16 mouse cellular contexts compared by ENCODE assay signal in the genomic region with DNA sequence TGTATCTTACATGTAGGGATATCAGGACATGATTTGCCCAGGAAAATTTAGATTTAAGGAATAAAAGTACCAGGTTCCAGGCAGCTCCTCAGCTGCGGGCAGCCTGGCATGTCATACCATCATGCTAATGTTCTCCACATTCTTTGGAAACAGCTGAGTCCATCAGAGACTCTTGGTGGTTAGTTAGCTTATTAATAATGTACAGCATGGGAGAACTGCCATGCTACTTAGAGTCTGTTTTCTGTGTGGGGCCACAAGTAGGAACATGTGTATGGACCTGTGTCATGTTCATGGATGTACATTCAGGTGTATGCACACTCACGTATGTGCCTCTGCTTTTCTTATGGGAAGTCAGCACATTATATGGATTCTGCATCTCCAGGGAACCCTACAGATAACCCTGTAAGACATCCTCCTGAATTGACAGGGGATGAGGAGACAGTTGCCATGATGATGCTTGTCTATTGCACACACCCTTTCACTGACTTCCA. TPM values are rescaled to one million over a fixed set of nuclear protein-coding genes. Genes with fewer than 3 reads are reported as not detected.
A peak's percentile ranks its signal among the peaks of the same experiment; 100 is the strongest.
DNase-seq lines count a peak whose midpoint lies in the region; ATAC-seq and TF ChIP-seq lines count a peak whose summit lies in the region.
"Had no signal": no experiment of that assay in that cellular context is flagged by ENCODE, and none has a peak within 500 bp of the region (broad histone marks: within the 10 kb centered on the region; RNA-seq: fewer than 3 reads in every experiment).

No protein-coding gene starts in this region.

- no peak for ATAC-seq in forebrain, embryonic 16.5 days
- ATAC-seq in liver, postnatal 0 days: no peak
- no peak for ATAC-seq in liver, embryonic 12.5 days
- 0 out of 2 replicates have a peak, but pooled peaks have one; percentile 7 for ATAC-seq in midbrain, embryonic 14.5 days (ENCODE audit: low FRiP score, low TSS enrichment)

- H3K9ac ChIP-seq in forebrain, embryonic 16.5 days (replicated peaks; ENCODE audit: low read depth, low read length): no peak overlapping the region
- 0 out of 2 replicates have a peak overlapping the region, but pooled peaks have one; percentile 1 for H3K9ac ChIP-seq in liver, postnatal 0 days (replicated peaks)
- H3K9ac ChIP-seq in liver, embryonic 12.5 days: no peak overlapping the region
- no peak overlapping the region for H3K9ac ChIP-seq in midbrain, embryonic 14.5 days (replicated peaks; ENCODE audit: low read length)

- H3K4me2 ChIP-seq in forebrain, embryonic 16.5 days (ENCODE audit: low read length): no peak overlapping the region
- H3K4me2 ChIP-seq in liver, postnatal 0 days (ENCODE audit: low read depth, low read length): peak overlapping the region; percentile 2
- H3K4me2 ChIP-seq in liver, embryonic 12.5 days: no peak overlapping the region
- no peak overlapping the region for H3K4me2 ChIP-seq in midbrain, embryonic 14.5 days (ENCODE audit: low read length)

- H3K27me3 ChIP-seq in forebrain, embryonic 10.5 days (ENCODE audit: poor library complexity, severe bottlenecking): no peaks in the 10 kb centered on the region
- no peaks in the 10 kb centered on the region for H3K27me3 ChIP-seq in forebrain, embryonic 16.5 days (replicated peaks; ENCODE audit: control insufficient read depth, insufficient read depth, low read length)
- no peaks in the 10 kb centered on the region for H3K27me3 ChIP-seq in liver, postnatal 0 days (ENCODE audit: insufficient read depth, low read length)
- no peaks in the 10 kb centered on the region for H3K27me3 ChIP-seq in liver, embryonic 12.5 days (replicated peaks)
- H3K27me3 ChIP-seq in midbrain, embryonic 14.5 days (ENCODE audit: control insufficient read depth, insufficient read depth, low read length): no peaks in the 10 kb centered on the region

- no peaks in the 10 kb centered on the region for H3K4me1 ChIP-seq in forebrain, embryonic 10.5 days
- H3K4me1 ChIP-seq in forebrain, embryonic 16.5 days (replicated peaks; ENCODE audit: control insufficient read depth, insufficient read depth, low read length): no peaks in the 10 kb centered on the region
- H3K4me1 ChIP-seq in liver, postnatal 0 days (ENCODE audit: insufficient read depth): no peaks in the 10 kb centered on the region
- H3K4me1 ChIP-seq in liver, embryonic 12.5 days: no peaks in the 10 kb centered on the region
- H3K4me1 ChIP-seq in midbrain, embryonic 14.5 days (ENCODE audit: control insufficient read depth, insufficient read depth, low read length): no peaks in the 10 kb centered on the region

- TF ChIP-seq CTCF in liver, postnatal 0 days (IDR thresholded peaks at IDR 0.05; ENCODE audit: low read depth): no peak

- peak; percentile 14 for DNase-seq in forebrain, embryonic 10.5 days (ENCODE audit: extremely low spot score, low spot score)
- no peak for DNase-seq in liver, postnatal 0 days
- DNase-seq in NIH3T3 (ENCODE audit: low read depth): peak; percentile 5
- peak; percentile 0 for DNase-seq in midbrain, embryonic 14.5 days
- DNase-seq in B cell, adult 2 months: no peak
- DNase-seq in gastrocnemius, postnatal 25 days: no peak
- DNase-seq: adrenal gland, postnatal 10 days; cerebellum, adult 8-10 months; kidney, adult 11 months; thymus, adult 2 months had no signal

- H3K9me3 ChIP-seq in forebrain, embryonic 10.5 days: peaks cover 54% of the 10 kb centered on the region
- H3K9me3 ChIP-seq in forebrain, embryonic 16.5 days (ENCODE audit: control insufficient read depth, low read length): peaks cover 60% of the 10 kb centered on the region
- H3K9me3 ChIP-seq in liver, postnatal 0 days (ENCODE audit: low read length): peaks cover 46% of the 10 kb centered on the region
- peaks cover 55% of the 10 kb centered on the region for H3K9me3 ChIP-seq in liver, embryonic 12.5 days (replicated peaks)
- H3K9me3 ChIP-seq in midbrain, embryonic 14.5 days (ENCODE audit: control insufficient read depth, low read length): peaks cover 62% of the 10 kb centered on the region

- no peak for TF ChIP-seq EP300 in liver, postnatal 0 days (IDR thresholded peaks at IDR 0.05; ENCODE audit: low read depth)

- no peak overlapping the region for H3K27ac ChIP-seq in forebrain, embryonic 10.5 days
- no peak overlapping the region for H3K27ac ChIP-seq in forebrain, embryonic 16.5 days (ENCODE audit: low read length)
- H3K27ac ChIP-seq in liver, postnatal 0 days (ENCODE audit: low read depth): peak overlapping the region; percentile 4; the same call in 1 of the 2 replicates
- no peak overlapping the region for H3K27ac ChIP-seq in liver, embryonic 12.5 days
- H3K27ac ChIP-seq in midbrain, embryonic 14.5 days (replicated peaks; ENCODE audit: low read depth, low read length): no peak overlapping the region
- H3K27ac ChIP-seq: left cerebral cortex, adult 2 months had no signal

- no peak overlapping the region for H3K4me3 ChIP-seq in forebrain, embryonic 10.5 days
- no peak overlapping the region for H3K4me3 ChIP-seq in forebrain, embryonic 16.5 days (replicated peaks; ENCODE audit: low read length)
- 0 out of 2 replicates have a peak overlapping the region, but pooled peaks have one; percentile 0 for H3K4me3 ChIP-seq in liver, postnatal 0 days (ENCODE audit: low read depth, low read length)
- H3K4me3 ChIP-seq in liver, embryonic 12.5 days: no peak overlapping the region
- H3K4me3 ChIP-seq in midbrain, embryonic 14.5 days (replicated peaks; ENCODE audit: low read depth, low read length): no peak overlapping the region
- H3K4me3 ChIP-seq: left cerebral cortex, adult 2 months had no signal

- 81% methylated on average over 2 of the region's 2 CpGs for WGBS in forebrain, embryonic 10.5 days
- WGBS in forebrain, embryonic 16.5 days: 82% methylated on average over 2 of the region's 2 CpGs
- WGBS in liver, postnatal 0 days (ENCODE audit: insufficient replicate concordance): 72% methylated on average over 2 of the region's 2 CpGs
- WGBS in liver, embryonic 12.5 days (ENCODE audit: insufficient replicate concordance): 62% methylated on average over 2 of the region's 2 CpGs
- WGBS in midbrain, embryonic 14.5 days: 80% methylated on average over 2 of the region's 2 CpGs

- no peaks in the 10 kb centered on the region for H3K36me3 ChIP-seq in forebrain, embryonic 10.5 days (replicated peaks)
- H3K36me3 ChIP-seq in forebrain, embryonic 16.5 days (ENCODE audit: control insufficient read depth, insufficient read depth): no peaks in the 10 kb centered on the region
- H3K36me3 ChIP-seq in liver, postnatal 0 days (replicated peaks; ENCODE audit: insufficient read depth, low read length): no peaks in the 10 kb centered on the region
- H3K36me3 ChIP-seq in liver, embryonic 12.5 days: no peaks in the 10 kb centered on the region
- no peaks in the 10 kb centered on the region for H3K36me3 ChIP-seq in midbrain, embryonic 14.5 days (ENCODE audit: control insufficient read depth, insufficient read depth, low read length)

RNA-seq across cellular contexts. Expression of a gene that starts 2.7 kb away (rescaled TPM):
- polyA plus RNA-seq in forebrain, embryonic 10.5 days (2016; fragmentation: Nextera tagmentation; extraction: Ambion mirVana): 0.07 TPM in 1 of 2 replicates, not detected in the other
- not detected in 2 replicates for polyA plus RNA-seq in forebrain, embryonic 16.5 days (2015; fragmentation: Nextera tagmentation; extraction: Ambion mirVana)
- polyA plus RNA-seq in liver, postnatal 0 days (2015; fragmentation: Nextera tagmentation; extraction: Ambion mirVana): 412 and 437 TPM in 2 replicates
- polyA plus RNA-seq in liver, embryonic 12.5 days (2016; fragmentation: Nextera tagmentation; extraction: Ambion mirVana): not detected in 2 replicates
- polyA plus RNA-seq in midbrain, embryonic 14.5 days (2014; fragmentation: Nextera tagmentation; extraction: Ambion mirVana): not detected in 2 replicates
- under 1 TPM in 1 of 2 experiments, not detected in 1; 0.13 TPM for total RNA-seq in gastrocnemius, postnatal 25 days (2021)
- polyA plus RNA-seq: lung, embryonic 16.5 days; neural tube, embryonic 11.5 days had no signal

RNA-seq across cellular contexts. Expression of a gene that starts 8.9 kb away (rescaled TPM):
- 8.5 and 9.5 TPM in 2 replicates for polyA plus RNA-seq in forebrain, embryonic 10.5 days (2016; fragmentation: Nextera tagmentation; extraction: Ambion mirVana)
- polyA plus RNA-seq in forebrain, embryonic 16.5 days (2015; fragmentation: Nextera tagmentation; extraction: Ambion mirVana): 10.1 and 11.7 TPM in 2 replicates
- polyA plus RNA-seq in liver, postnatal 0 days (2015; fragmentation: Nextera tagmentation; extraction: Ambion mirVana): 7.1 and 7.8 TPM in 2 replicates
- 11.9 and 13.8 TPM in 2 replicates for polyA plus RNA-seq in liver, embryonic 12.5 days (2016; fragmentation: Nextera tagmentation; extraction: Ambion mirVana)
- polyA plus RNA-seq in midbrain, embryonic 14.5 days (2014; fragmentation: Nextera tagmentation; extraction: Ambion mirVana): 12.9 and 14.2 TPM in 2 replicates
- total RNA-seq in gastrocnemius, postnatal 25 days (2021): under 1 TPM in 1 of 2 experiments, not detected in 1; 0.27 TPM

RNA-seq across cellular contexts. Expression of a gene that starts 12.3 kb away (rescaled TPM):
- polyA plus RNA-seq in forebrain, embryonic 10.5 days (2016; fragmentation: Nextera tagmentation; extraction: Ambion mirVana): 1.3 and 1.4 TPM in 2 replicates
- 0.96 and 1.0 TPM in 2 replicates for polyA plus RNA-seq in forebrain, embryonic 16.5 days (2015; fragmentation: Nextera tagmentation; extraction: Ambion mirVana)
- polyA plus RNA-seq in liver, postnatal 0 days (2015; fragmentation: Nextera tagmentation; extraction: Ambion mirVana): 0.61 and 0.66 TPM in 2 replicates
- polyA plus RNA-seq in liver, embryonic 12.5 days (2016; fragmentation: Nextera tagmentation; extraction: Ambion mirVana): 0.46 and 0.61 TPM in 2 replicates
- 0.66 and 1.8 TPM in 2 replicates for polyA plus RNA-seq in midbrain, embryonic 14.5 days (2014; fragmentation: Nextera tagmentation; extraction: Ambion mirVana)
- total RNA-seq in gastrocnemius, postnatal 25 days (2021): not detected
- total RNA-seq: heart, adult 18-20 months had no signal

RNA-seq across cellular contexts. Expression of a gene that starts 14.1 kb away (rescaled TPM):
- 0.07 TPM in 1 of 2 replicates, not detected in the other for polyA plus RNA-seq in forebrain, embryonic 10.5 days (2016; fragmentation: Nextera tagmentation; extraction: Ambion mirVana)
- polyA plus RNA-seq in forebrain, embryonic 16.5 days (2015; fragmentation: Nextera tagmentation; extraction: Ambion mirVana): not detected in 2 replicates
- polyA plus RNA-seq in liver, postnatal 0 days (2015; fragmentation: Nextera tagmentation; extraction: Ambion mirVana): not detected in 2 replicates
- polyA plus RNA-seq in liver, embryonic 12.5 days (2016; fragmentation: Nextera tagmentation; extraction: Ambion mirVana): not detected in 2 replicates
- not detected in 2 replicates for polyA plus RNA-seq in midbrain, embryonic 14.5 days (2014; fragmentation: Nextera tagmentation; extraction: Ambion mirVana)
- under 1 TPM in 1 of 2 experiments, not detected in 1; 0.27 TPM for total RNA-seq in gastrocnemius, postnatal 25 days (2021)
- total RNA-seq: heart, adult 18-20 months; left cerebral cortex, adult 2 months had no signal
- polyA plus RNA-seq: lung, embryonic 16.5 days; neural tube, embryonic 11.5 days had no signal

RNA-seq across cellular contexts. Expression of a gene that starts 48.7 kb away (rescaled TPM):
- not detected in 2 replicates for polyA plus RNA-seq in forebrain, embryonic 10.5 days (2016; fragmentation: Nextera tagmentation; extraction: Ambion mirVana)
- polyA plus RNA-seq in forebrain, embryonic 16.5 days (2015; fragmentation: Nextera tagmentation; extraction: Ambion mirVana): not detected in 2 replicates
- 0.08 and 0.19 TPM in 2 replicates for polyA plus RNA-seq in liver, postnatal 0 days (2015; fragmentation: Nextera tagmentation; extraction: Ambion mirVana)
- not detected in 2 replicates for polyA plus RNA-seq in liver, embryonic 12.5 days (2016; fragmentation: Nextera tagmentation; extraction: Ambion mirVana)
- polyA plus RNA-seq in midbrain, embryonic 14.5 days (2014; fragmentation: Nextera tagmentation; extraction: Ambion mirVana): not detected in 2 replicates
- total RNA-seq in gastrocnemius, postnatal 25 days (2021): not detected
- polyA plus RNA-seq: lung, embryonic 16.5 days; neural tube, embryonic 11.5 days had no signal

Comparison
In these comparisons a context has a peak if more than half of its experiments do, and no peak if none do; other contexts are left out.
1. RNA of a gene that starts 2.7 kb away (polyA plus RNA-seq): 412 to 437 TPM in liver, postnatal 0 days; 0.07 TPM in forebrain, embryonic 10.5 days, not detected in forebrain, embryonic 16.5 days, not detected in liver, embryonic 12.5 days and not detected in midbrain, embryonic 14.5 days; every median in the first group is over 100 times any median in the second.
2. DNase-seq: peak in forebrain, embryonic 10.5 days (single experiment), NIH3T3 (single experiment) and midbrain, embryonic 14.5 days (single experiment); none in liver, postnatal 0 days (single experiment), B cell, adult 2 months (0 of 2) and gastrocnemius, postnatal 25 days (single experiment).